Mouse (Mus musculus) lung, postnatal 0 days (tissue): ENCODE results near the gene Jak1.

ENCODE experiments used
- CTCF ChIP-seq: IDR thresholded peaks from 2 replicates; pipeline ENCODE4 v1.5.1; 2016; ENCODE audit warnings: antibody characterized with exemption, mild to moderate bottlenecking
- EP300 ChIP-seq: IDR thresholded peaks from 2 replicates; pipeline ENCODE4 v1.6.1; 2016; ENCODE audit warnings: antibody characterized with exemption, mild to moderate bottlenecking, control low read depth

DNA sequence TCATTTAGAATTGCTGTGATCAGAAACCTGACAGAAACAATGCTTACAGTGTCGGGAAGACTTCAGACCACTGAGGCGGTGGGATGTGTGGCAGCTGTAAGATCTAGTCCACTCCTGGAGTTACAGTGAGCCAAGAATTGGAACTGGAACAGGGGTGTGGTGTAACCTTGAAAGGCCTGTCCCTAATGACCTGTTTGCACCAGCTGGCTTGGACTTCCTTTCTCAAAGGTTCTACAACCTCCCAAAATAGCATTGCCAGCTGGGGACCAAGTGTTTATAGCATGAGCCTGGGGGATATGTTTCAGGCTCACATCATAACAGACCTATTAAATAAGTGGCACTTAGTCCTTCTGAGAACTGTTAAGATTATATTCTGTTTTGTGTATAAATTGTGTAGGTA, 15.0 kb upstream of the Jak1 start:
- TF ChIP-seq CTCF = no peak
- no peak for TF ChIP-seq EP300
